Mouse (Mus musculus): ENCODE data around the gene Dach1. TPM values are rescaled to one million over a fixed set of nuclear protein-coding genes. Genes with fewer than 3 reads are reported as not detected.

The Dach1 gene
- total RNA-seq (2012; rRNA removed), result not detected in 2 replicates
- polyA plus RNA-seq (2012; ENCODE audit: insufficient read depth in 1 of 2, insufficient read length in 2 of 2, low read depth in 1 of 2, low replicate concordance in 2 of 2, missing spikeins in 1 of 2), result not detected

GRCm38 (mm10) chr14:98169421-98170076 is at the start of gene Dach1:
Dach1 (minus strand) TSS chr14:98169765.
- no peak within 1 kb of the TSS for H3K4me3 ChIP-seq (ENCODE audit: control insufficient read depth in 1 of 2, insufficient read depth in 1 of 2, low read depth in 2 of 2, low read length in 2 of 2)
- H3K9me3 ChIP-seq (replicated peaks; ENCODE audit: insufficient read depth, low read length), result no peaks in the 10 kb centered on the region
- TF ChIP-seq CTCF (IDR thresholded peaks at IDR 0.05 in 2 of 3, conservative IDR thresholded peaks at IDR 0.05 in 1 of 3; ENCODE audit: control insufficient read depth in 1 of 3, insufficient read depth in 1 of 3, low read depth in 2 of 3, low read length in 3 of 3, poor library complexity in 1 of 3, severe bottlenecking in 1 of 3), result no peak
- TF ChIP-seq BHLHE40 (IDR thresholded peaks at IDR 0.05; ENCODE audit: borderline replicate concordance, low read depth, low read length), result no peak
- no peak for TF ChIP-seq GABPA (IDR thresholded peaks at IDR 0.05; ENCODE audit: low read depth, low read length)
- no peak for TF ChIP-seq MYC (IDR thresholded peaks at IDR 0.05; ENCODE audit: low read depth, low read length)
- TF ChIP-seq NELFE (IDR thresholded peaks at IDR 0.05; ENCODE audit: low read depth, low read length), result no peak
- no peak for TF ChIP-seq USF1 (IDR thresholded peaks at IDR 0.05; ENCODE audit: low read depth, low read length)
- TF ChIP-seq POLR2A (IDR thresholded peaks at IDR 0.05; ENCODE audit: control insufficient read depth in 1 of 2, insufficient read depth in 1 of 2, low read depth in 1 of 2, low read length in 2 of 2, poor library complexity in 1 of 2), result no peak

DNA sequence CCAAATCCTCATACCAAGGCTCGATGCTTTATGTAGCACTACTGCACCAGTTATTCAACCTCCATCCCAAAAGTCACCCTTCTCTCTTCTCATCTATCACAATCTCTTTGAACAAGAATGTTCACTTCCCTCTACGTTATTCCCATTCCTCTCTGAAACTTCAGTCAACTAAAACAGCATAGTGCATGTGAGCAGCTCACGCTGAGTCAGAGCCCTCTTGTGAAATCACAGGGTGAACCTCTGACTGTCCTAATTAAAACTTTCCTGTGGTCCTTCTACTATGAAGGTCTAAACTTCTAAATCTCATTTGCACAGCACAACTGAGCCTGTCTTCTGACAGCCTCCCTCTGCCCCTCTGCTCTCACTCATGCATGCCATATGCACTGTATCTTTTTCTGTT is 30.5 kb upstream of the Dach1 start:
- H3K9ac ChIP-seq (ENCODE audit: control insufficient read depth, low read depth, low read length, poor library complexity, severe bottlenecking), result no peak overlapping the region
- H3K27me3 ChIP-seq (ENCODE audit: control insufficient read depth in 1 of 2, insufficient read depth in 2 of 2, low read length in 2 of 2), result no peaks in the 10 kb centered on the region
- H3K36me3 ChIP-seq (ENCODE audit: control insufficient read depth in 1 of 2, insufficient read depth in 2 of 2, low read length in 2 of 2), result no peaks in the 10 kb centered on the region
- H3K4me3 ChIP-seq (ENCODE audit: control insufficient read depth in 1 of 2, insufficient read depth in 1 of 2, low read depth in 2 of 2, low read length in 2 of 2), result no peak overlapping the region
- no peaks in the 10 kb centered on the region for H3K4me1 ChIP-seq (ENCODE audit: control insufficient read depth in 1 of 2, insufficient read depth in 2 of 2, low read length in 2 of 2)
- H3K9me3 ChIP-seq (replicated peaks; ENCODE audit: insufficient read depth, low read length), result no peaks in the 10 kb centered on the region
- no peak for DNase-seq (ENCODE audit: low read depth, low spot score)
- H3K79me2 ChIP-seq (ENCODE audit: control insufficient read depth, insufficient read depth, low read length, poor library complexity), result no peaks in the 10 kb centered on the region
- TF ChIP-seq E2F4 (IDR thresholded peaks at IDR 0.05; ENCODE audit: borderline replicate concordance, low read depth, low read length), result no peak
- no peak for TF ChIP-seq MAZ (IDR thresholded peaks at IDR 0.05; ENCODE audit: low read depth, low read length)
- TF ChIP-seq CTCF (IDR thresholded peaks at IDR 0.05 in 2 of 3, conservative IDR thresholded peaks at IDR 0.05 in 1 of 3; ENCODE audit: control insufficient read depth in 1 of 3, insufficient read depth in 1 of 3, low read depth in 2 of 3, low read length in 3 of 3, poor library complexity in 1 of 3, severe bottlenecking in 1 of 3), result no peak
- TF ChIP-seq ETS1 (IDR thresholded peaks at IDR 0.05; ENCODE audit: low read depth, low read length), result no peak
- TF ChIP-seq SMC3 (IDR thresholded peaks at IDR 0.05; ENCODE audit: low read depth, low read length), result no peak
- TF ChIP-seq MAFK (IDR thresholded peaks at IDR 0.05; ENCODE audit: borderline replicate concordance, low read depth, low read length), result no peak
- TF ChIP-seq JUND (IDR thresholded peaks at IDR 0.05; ENCODE audit: low read depth, low read length), result no peak
- TF ChIP-seq POLR2A (IDR thresholded peaks at IDR 0.05; ENCODE audit: control insufficient read depth in 1 of 2, insufficient read depth in 1 of 2, low read depth in 1 of 2, low read length in 2 of 2, poor library complexity in 1 of 2), result no peak
- TF ChIP-seq GATA1 (IDR thresholded peaks at IDR 0.05; ENCODE audit: low read depth, low read length), result no peak
- no peak for TF ChIP-seq UBTF (IDR thresholded peaks at IDR 0.05; ENCODE audit: borderline replicate concordance, insufficient read depth, low read depth, low read length)
- TF ChIP-seq HCFC1 (IDR thresholded peaks at IDR 0.05; ENCODE audit: low read depth, low read length), result no peak
- TF ChIP-seq NRF1 (IDR thresholded peaks at IDR 0.05; ENCODE audit: insufficient read depth, low read depth, low read length, poor library complexity, severe bottlenecking), result no peak
- TF ChIP-seq ZMIZ1 (IDR thresholded peaks at IDR 0.05; ENCODE audit: low read depth, low read length), result no peak
- no peak for TF ChIP-seq BHLHE40 (IDR thresholded peaks at IDR 0.05; ENCODE audit: borderline replicate concordance, low read depth, low read length)
- no peak for TF ChIP-seq MAX (IDR thresholded peaks at IDR 0.05; ENCODE audit: low read length)
- TF ChIP-seq MYC (IDR thresholded peaks at IDR 0.05; ENCODE audit: low read depth, low read length), result no peak
- no peak for TF ChIP-seq TCF12 (IDR thresholded peaks at IDR 0.05; ENCODE audit: low read depth, low read length)
- no peak for TF ChIP-seq ELF1 (IDR thresholded peaks at IDR 0.05; ENCODE audit: low read depth, low read length)
- no peak for TF ChIP-seq CHD1 (IDR thresholded peaks at IDR 0.05; ENCODE audit: low read depth, low read length)
- no peak for TF ChIP-seq TBP (IDR thresholded peaks at IDR 0.05; ENCODE audit: low read depth, low read length)
- no peak overlapping the region for H3K27ac ChIP-seq (ENCODE audit: control insufficient read depth, low read depth, low read length)

More at GRCm38 (mm10) chr14:98169421-98170076, at the start of gene Dach1:
- H3K79me2 ChIP-seq (ENCODE audit: control insufficient read depth, insufficient read depth, low read length, poor library complexity), result no peaks in the 10 kb centered on the region
- H3K27me3 ChIP-seq (ENCODE audit: control insufficient read depth in 1 of 2, insufficient read depth in 2 of 2, low read length in 2 of 2), result no peaks in the 10 kb centered on the region
- H3K4me1 ChIP-seq (ENCODE audit: control insufficient read depth in 1 of 2, insufficient read depth in 2 of 2, low read length in 2 of 2), result no peaks in the 10 kb centered on the region
- H3K9ac ChIP-seq (ENCODE audit: control insufficient read depth, low read depth, low read length, poor library complexity, severe bottlenecking), result no peak within 1 kb of the TSS
- no peak for DNase-seq (ENCODE audit: low read depth, low spot score)
- H3K36me3 ChIP-seq (ENCODE audit: control insufficient read depth in 1 of 2, insufficient read depth in 2 of 2, low read length in 2 of 2), result no peaks in the 10 kb centered on the region
- H3K27ac ChIP-seq (ENCODE audit: control insufficient read depth, low read depth, low read length), result no peak within 1 kb of the TSS

Measured in MEL (cell line).